Mouse (Mus musculus) heart, adult 18-20 months (tissue): ENCODE results near the gene Slc35g1. TPM values are rescaled to one million over a fixed set of nuclear protein-coding genes. Genes with fewer than 3 reads are reported as not detected.
"Not testable (repeated sequence)": the region's sequence is repeated elsewhere in the genome, so short reads cannot be mapped to it uniquely, and the experiment has no call there.

Experiments used
- DNase-seq, 2 experiments: peaks; one replicate each; pipeline ENCODE4 v3.0.0; 2021 to 2022; ENCODE audit warnings: mixed read lengths in 1 of 2
- long read RNA-seq, 2 experiments: library from polyadenylated mRNA; stranded (forward); transcript quantifications; one replicate each; pipeline ENCODE4 v2.0.0; 2021
- total RNA-seq, 2 experiments: library from RNA; stranded (reverse); gene quantifications; 2 replicates each; pipeline ENCODE4 v1.2.3; 2021

Gene Slc35g1
- 1 to 10 TPM; 2.3 to 2.8 TPM for total RNA-seq
- long read RNA-seq, experiment 1: 0 reads
- long read RNA-seq, experiment 2: 0 reads

DNA sequence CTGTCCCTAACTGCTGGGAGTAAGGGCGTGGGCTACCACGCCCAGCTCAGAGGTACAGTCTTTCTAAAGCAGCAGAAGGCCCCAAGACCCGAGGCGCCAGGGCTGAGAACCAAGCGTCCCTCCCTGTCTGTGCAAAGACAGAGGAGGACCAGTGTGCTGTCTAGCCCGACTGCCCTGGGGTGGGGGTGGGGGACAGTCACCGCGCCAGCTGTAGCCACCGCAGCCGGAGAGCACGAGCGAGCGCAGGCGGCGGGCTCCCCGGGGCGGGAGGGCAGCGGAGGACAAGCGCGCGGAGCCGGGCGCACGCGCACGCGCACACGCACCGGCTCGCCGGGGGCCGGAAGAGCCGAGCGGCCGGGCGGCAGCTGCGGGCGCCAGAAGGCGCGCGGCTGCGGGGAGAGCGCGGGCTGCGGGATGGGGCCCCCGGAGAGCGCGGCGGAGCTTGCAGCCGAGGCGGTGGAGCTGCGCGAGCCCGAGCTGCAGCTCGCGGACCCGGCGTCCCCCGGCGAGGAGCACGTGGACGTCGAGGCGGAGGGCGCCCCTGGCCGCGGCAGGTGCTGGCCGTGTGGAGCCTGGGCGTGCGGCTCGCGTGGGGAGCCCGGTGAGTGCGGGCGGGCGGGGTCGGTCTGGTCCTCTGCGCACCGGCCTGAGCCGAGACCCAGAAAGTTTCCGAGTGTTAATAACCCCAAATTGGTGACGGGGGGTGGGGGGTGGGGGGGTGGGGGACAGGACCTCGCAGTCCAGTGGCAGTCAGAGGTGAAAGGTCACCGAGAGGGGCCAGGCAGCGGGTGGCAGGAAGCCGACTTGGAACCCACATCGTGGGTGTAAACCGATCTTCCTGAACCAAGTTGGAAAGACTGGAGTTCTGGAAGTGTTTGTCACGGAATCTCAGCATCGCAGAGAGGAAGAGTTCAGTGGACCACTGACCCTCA lies at the start of gene Slc35g1:
Gene Slc35g1 (plus strand): TSS at position 280 of the 932 bp plus-strand sequence.
- DNase-seq: peak; percentile 48 to 57

DNA sequence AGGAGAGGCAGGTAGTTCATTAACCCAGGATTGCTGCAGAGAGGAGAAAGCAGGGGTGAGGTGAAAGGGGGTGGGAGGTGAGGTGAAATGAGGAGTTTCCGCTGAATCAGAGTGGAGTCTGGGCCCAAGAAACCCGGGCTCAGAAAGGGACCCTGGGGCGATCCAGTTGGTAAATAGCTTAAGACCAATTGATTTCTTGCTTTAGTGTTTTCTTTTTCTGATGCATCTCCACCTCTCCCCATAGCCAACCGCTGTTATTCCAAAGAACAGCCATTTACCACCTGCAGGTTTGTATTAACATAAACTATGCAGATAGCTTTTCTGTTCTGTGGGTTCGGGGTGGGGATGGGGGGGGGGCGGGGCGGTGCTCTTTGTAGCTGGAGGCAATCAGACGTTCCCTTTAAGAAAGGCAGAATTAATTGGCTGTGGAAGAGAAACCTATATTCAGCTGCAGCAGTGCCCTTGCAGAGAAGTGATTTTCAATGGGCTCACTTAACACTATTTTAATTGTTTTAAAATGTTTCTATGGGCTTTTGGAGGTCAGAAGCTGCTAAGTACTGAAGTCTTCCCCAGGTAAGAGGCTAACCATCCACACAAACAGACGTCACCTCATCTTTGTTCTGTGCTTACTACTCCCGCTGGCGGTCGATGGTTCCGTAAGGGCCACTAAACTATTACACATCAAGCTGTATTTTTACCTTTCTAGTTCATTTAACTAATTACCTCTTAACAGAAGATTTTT lies 47.3 kb upstream of the Slc35g1 start:
- no peak for DNase-seq

DNA sequence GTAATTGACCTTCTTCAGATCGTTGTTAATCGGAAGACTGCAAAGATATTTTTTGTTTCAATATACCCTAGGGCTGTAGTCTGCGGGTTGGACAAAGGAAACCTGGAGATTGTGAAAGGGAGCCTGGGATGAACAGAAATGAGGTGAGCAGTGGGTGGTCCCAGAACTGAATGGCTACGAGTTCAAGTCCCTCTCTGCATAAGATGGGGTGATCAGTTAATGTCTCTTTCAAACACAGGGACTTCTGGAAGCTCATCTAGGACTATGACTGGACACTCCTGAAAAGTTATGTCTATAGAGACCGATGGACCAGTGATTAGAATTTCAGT lies 46.8 kb upstream of the Slc35g1 start:
- DNase-seq: no peak

DNA sequence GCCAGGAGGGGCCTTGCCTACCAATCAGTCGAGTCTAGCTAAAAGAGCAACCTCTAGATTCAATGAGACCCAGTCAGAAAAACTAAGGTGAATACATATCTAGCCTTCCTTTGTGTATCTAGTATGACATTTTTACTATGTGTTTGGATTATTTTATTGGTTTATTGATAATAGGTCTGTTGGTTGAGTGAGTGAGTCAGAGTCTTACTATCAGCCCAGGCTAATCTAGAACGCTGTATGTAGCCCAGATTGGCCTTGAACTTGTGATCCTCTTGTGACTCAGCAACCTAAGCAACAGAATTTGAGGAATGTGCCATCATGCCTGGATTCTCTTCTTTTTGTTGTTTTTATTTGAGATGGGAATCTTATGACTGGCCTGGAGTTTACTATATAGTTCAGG lies 44.6 kb upstream of the Slc35g1 start:
- no peak for DNase-seq

DNA sequence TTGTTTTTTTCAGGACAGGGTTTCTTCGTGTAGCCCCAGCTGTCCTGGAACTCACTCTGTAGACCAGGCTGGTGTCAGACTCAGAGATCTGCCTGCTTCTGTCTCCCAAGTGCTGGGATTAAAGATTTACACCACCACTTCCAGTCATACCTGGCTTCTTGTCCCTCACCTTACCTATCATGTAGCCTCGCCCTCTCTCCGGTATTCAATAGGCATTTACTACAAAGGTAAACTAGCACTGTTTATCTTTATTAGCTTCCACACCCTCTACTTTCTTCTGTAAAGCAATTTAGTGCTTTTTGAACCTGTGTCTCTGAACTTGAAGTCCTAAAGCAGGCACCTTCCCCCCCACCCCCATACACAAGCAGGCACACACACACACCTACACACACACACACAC lies 44.1 kb upstream of the Slc35g1 start:
- no peak for DNase-seq

DNA sequence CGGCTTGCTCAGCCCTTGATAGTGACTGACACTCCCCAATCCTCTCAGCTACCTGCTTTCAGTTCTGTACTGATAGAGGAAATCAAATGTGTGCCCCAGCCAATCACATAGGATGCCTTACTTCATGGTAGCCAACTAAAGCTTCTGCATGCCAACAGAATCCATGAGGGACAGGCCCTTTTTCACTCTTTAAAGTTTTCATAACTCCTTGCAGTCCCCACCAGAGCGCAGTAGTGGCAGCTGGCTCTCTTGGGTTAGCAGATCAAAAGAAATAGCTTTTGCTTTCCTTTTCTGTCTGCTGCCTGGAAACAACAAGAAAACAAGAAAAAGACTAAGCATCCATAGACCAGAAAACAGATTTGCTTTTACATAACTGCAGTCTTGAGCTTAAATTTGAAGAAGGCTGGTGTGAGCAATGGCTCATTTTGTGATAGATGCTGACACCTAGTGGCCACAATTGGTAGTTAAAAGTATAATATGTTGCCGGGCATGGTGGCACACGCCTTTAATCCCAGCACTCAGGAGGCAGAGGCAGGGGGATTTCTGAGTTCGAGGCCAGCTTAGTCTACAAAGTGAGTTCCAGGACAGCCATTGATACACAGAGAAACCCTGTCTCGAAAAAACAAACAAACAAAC lies 43.2 kb upstream of the Slc35g1 start:
- DNase-seq: peak; percentile 19 to 69

DNA sequence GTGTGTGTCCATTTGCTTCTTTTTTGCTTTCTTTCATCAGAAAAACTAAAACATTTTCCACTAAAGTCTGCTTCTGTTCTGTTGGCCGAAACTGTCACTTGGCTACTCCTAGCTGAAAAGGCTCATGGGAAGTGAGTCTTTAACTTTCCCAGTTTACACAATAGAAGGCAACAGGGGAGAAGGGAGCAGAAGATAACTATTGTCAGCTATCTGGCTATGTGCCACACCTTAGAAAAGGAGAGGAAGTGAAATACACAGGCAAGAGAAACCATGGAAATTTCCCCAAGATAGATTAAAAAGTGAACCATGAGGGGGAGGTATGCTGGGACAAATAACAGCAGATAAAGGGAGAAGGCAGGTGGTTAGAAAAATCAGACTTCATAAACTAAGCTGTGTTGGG lies 41.5 kb upstream of the Slc35g1 start:
- no peak for DNase-seq

DNA sequence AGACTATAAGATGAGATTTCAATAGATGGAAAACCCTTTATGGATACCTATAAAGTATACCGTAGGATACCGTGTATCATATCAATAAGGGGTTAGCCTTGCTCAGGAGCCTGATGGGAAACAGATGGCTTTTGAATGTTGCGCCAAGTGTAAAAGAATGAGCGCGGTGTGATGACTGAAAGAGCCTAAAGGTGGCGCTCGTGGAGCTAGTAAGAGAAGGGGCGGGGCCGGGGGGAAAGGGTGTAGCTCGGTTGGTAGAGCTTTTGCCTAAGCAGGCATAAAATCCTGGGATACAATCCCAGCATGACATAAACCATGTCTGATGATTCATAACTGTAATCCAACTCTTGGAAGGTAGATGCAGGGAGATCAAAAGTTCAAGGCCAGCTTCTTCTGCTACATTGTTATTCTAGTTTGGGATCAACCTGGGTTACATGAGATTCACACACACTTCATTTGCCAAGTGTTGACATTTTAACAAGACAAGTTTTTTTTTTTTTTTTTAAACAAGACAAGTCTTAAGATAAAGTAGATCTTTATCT lies 40.9 kb upstream of the Slc35g1 start:
- no peak for DNase-seq

DNA sequence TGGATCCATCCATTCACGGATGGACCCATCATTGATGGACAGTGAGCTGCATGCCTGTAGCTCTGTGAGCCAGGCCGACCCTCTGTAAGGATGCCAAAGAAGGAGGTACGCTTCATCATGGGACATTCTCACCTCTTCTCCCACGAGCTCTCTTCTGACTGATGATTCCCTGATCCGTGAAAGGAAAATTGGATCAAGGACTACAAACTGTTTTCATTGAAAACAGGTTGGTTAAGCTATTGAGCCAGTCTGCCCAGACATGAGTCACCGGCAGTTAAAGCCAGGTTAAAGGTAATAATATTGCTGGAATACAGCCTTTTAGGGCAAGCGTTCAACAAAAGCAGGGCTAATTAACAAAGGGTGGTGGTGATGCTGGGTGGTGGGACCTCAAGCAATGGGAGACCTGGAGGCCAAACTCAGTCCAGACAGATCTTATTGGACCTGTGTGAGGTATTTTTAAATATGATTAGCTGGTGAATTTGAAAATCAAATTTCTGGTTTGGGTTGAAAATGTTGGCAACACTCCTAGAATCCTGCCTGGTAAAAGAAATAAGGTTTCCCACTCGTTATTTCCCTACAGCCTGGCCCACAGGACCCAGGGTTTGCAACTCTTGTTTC lies 39.5 kb upstream of the Slc35g1 start:
- no peak for DNase-seq

DNA sequence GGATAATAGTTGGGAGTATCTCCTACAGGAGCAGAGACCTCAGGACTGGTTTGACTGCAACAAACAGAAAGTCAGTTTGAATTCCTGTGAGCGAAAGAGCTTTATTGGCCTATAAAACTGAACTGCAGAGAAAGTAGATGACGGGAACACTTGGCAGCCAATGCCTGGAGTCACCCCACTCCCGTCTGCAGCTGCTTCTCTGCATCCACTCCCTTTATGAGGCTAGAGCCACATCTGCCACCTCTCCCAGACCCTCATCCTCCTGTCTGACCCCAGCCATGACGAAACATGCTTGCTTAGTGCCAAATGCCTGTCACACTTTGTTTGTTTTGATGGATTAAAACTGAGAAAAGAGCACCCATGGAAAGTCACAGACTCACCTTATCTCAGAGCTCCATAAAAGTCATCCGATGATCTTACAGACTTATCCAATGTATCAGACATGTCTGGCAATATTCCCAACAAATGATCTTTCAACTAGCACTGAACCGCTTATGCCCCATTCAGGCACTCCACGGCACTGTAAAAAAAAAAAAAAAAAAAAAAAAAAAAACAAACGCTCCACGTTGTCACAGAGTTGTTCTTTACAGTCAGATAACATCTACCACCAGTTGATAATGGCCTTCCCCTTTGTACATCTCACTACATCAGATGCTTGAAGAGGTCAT lies 37.7 kb upstream of the Slc35g1 start:
- no peak for DNase-seq

DNA sequence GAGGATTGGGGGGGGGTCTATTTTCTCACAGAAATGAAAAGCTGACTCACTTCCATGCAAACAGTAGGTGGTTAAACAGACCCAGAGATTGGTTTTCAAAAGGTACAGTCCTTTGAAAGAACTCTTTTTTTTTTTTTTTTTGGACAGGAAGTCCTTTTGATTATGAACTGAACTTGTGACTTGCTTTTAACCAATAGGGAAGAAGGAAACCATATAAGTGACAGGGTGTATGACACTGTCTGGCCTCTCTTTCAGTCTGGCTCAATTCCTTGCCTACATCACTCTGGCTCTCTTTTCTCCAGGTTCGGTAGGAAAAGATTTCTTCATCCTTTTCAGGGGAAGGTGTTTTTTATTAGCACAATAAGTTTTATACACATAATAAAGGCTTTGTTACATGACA lies 36.5 kb upstream of the Slc35g1 start:
- no peak for DNase-seq

DNA sequence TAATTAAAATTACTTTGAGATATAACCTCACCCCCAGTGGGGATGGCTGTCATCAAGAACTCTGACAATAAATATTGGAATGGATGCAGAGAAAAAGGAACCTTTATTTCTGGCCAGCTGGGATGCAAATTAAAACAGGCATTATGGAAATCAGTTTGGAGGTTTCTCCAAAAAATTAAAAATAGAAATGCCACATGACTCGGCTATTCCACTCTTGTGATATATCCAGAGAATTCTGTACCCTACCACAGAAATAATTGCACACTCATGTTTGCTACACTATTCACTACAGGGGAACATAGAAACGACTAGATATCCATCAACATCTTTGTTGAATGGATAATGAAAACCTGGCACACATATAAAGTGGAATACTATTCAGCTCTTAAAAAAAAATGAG lies 33.9 kb upstream of the Slc35g1 start:
- no peak for DNase-seq

DNA sequence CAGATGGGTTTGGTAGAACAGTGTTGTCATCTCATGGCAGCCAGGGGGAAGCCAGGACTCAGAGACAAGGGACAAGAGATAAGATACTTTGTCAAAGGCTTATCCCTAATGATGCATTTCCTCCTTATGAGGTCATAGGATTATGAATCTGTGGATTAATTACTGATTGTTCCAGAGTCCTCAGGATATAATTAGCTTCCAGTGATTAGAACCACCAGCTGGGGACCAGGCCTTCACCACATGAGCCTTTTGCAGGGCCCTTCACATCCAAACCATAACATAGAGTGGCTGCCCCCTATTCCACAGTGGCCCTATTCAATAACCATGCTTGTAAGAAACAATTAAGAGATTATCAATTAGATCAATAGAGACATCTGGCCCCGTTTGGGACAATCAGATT lies 32.4 kb upstream of the Slc35g1 start:
- DNase-seq: no peak

DNA sequence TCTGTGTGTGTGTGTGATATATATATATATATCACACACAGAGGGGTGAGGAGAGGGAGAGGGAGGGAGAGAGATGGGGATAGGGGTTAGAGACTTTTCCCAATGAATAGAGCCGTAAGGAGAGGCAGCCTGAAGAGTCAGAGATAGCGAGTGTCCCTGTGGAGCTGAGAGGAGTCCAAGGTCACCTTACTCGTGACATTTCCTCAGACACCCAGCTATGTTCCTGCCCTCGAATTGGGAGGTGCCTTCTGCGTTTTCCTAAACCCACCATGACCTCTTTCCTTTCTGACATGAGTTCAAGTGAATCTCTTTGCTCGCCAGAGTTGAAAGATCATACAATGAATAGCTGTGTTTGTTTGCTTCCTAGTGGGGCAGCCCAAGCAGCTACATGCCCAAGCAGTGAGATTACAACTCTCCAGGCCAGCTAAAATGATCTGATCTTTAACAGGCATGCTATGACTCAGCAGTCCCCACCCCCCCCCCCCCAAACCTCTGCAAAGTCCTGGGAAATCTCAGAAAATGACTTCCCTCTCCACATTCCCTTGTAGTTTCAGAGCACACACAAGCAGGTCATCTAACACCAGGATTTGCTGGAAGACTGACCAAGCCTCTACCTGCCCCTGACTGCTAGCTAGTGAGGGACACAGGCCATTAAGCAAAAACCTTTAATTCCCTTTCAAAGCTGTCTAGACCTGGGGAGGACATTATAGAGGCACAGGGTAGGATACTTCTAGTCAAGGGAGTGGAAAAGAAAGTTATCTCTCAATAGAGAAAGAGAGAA lies 31.7 kb upstream of the Slc35g1 start:
- no peak for DNase-seq

DNA sequence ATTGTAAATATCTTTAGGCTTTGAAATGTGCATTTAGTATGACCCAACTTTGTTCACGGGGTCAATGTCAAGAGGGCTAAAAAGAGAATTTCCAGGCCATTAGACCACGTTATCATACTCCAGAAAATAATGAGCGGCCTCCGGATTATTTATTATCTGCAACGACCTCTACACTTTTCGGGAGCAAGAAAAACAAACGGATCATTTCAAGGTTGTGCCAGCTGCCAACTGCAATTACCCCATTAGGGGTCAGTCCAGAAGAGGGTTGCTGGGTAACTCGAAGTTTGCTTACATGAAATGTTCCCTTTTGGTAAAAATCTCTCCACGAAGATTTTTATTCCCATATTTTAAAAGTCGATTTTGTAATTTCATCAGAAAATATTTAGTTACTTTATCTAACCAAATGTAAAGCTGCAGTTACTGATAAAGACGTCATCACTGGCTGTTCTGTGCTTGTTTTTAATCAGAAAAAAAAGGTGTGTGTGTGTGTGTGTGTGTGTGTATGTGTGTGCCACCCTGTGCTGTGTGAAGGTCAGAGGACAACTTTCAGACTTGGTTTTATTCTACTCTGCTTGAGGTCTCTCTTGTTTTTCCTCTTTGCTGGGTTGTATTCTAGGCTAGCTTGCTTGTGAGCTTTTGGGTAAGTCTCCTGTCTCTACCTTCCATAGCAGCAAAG lies 30.7 kb upstream of the Slc35g1 start:
- DNase-seq: no peak

DNA sequence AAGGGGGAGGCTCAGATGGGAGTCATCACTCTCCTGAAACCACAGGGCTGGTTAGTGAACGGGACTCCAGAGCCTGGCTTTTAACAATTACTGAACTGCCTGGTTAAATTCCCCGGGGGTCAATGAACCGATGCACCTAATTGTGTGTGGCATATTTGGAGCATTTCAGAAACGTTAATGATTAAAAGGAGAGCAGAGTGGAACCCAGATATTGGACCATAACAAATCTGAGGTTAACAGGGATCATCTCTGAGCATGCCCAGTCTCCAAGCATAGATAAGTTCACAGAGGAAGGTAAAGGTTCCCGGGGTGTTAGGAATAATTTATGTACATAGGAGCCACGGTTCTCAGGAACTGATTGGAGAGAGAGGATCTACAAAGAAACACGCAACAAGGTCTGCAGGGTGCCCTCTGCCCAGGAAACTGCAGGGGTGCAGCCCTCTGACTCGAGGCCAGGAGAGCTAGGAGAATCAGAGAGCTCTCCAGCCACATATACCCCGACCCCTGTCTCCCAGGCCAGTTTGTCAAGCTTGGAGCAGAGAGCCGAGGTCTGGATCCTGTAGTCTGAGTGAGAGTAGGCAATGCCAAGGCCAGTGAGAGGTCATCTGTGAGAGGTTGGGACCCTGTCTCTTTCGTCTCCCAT lies 23.2 kb upstream of the Slc35g1 start:
- DNase-seq: no peak

DNA sequence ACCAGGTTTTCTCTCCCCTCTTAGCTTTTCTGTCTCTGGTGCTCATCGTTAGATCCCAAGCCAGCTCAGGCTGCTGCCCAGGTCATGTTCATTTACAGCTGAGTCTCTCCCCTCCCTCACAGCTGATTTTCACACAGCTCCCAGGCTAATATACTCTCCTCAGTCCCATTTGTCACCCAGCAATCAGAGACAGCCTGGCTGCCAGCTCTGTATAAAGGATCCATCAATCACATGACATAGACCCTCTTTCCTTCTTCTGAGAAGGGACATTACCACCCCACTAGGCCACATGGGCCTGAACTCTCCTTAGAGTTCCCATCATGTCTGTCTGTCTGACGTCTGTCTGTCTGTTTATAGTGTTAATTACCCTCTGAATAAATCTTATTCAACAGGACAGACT lies 22.4 kb upstream of the Slc35g1 start:
- DNase-seq: no peak

DNA sequence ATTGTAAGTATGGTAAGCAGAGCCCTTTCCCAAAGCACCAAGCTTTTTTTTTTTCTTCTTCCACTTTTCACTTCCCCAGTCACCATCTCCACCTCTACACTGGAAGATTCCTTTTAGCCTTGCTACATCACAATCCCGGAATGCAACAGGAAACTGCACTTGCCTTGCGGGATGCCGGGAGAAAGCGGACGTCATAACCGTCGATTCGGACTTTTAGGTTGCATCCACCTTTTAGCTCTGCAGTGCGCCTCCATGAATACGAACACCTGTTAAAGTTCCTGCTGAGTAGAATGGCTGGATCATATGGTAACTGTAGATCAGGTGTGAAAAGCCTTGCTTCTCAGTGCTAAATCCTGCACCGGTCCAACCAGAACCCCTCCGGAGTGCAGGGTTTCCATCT lies 12.0 kb upstream of the Slc35g1 start:
- DNase-seq: no peak

DNA sequence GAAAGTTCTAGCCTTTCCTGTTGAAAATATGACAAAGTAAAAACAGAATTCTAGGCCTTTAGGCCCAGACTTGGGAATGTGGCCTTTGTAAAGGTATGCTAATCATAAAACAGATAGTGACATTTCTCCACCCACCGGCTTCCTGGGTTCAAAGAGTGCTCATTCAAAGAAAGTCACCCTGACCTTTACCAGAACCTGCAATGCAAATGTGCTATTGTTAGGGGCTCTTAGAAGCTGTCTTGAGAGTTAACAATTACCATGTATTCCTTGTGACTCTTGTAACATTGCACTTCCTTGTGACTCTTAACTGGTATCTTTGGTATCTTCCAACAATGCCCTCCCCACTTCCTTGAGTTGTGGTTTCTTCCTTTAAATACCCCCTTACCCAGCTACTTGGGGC lies 8.8 kb upstream of the Slc35g1 start:
- DNase-seq: not testable (repeated sequence)

DNA sequence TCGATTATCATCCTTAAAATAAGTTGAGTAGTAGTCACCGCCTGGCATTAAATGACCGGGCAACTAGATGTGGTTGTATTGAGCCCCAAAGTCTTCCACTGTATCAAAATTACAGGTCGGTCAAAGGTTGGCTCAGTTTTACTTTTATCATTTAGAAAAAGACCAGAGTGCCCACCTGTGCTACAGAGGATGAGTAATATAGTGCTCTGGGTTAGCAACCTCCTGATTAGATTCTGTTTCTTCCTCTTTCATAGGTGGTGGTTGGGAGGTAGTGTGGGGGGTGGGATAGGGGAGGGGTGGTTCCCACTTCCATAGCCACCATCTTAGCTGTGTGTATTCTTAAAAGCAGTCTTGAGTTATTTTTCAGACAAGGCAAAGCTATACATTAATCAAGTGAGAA lies 7.9 kb upstream of the Slc35g1 start:
- no peak for DNase-seq
